Mouse (Mus musculus) left cerebral cortex, postnatal 25 days (tissue): ENCODE results near the gene Sptssb. TPM values are rescaled to one million over a fixed set of nuclear protein-coding genes. Genes with fewer than 3 reads are reported as not detected.
A peak's percentile ranks its signal among the peaks of the same experiment; 100 is the strongest.

Experiments used
- DNase-seq, 2 experiments: peaks; one replicate each; pipeline ENCODE4 v3.0.0; 2022; ENCODE audit warnings: low spot score in 2 of 2, mixed read lengths in 1 of 2
- intact Hi-C: fragments of 180-260 bp; cut with DNase I; formaldehyde crosslinking; loops from one replicate; pipeline ENCODE4 v1.15.1; 2025
- total RNA-seq, 2 experiments: library from RNA; stranded (reverse); gene quantifications; 2 replicates each; pipeline ENCODE4 v1.2.3; 2021

Gene Sptssb
- 1 to 10 TPM; 3.1 to 5.7 TPM for total RNA-seq

GRCm38 (mm10) chr3:69859858-69860588, at the start of gene Sptssb:
Gene Sptssb (minus strand): TSS chr3:69859940.
- DNase-seq: peak; percentile 31 to 59
- intact Hi-C loops: no loop called here

DNA sequence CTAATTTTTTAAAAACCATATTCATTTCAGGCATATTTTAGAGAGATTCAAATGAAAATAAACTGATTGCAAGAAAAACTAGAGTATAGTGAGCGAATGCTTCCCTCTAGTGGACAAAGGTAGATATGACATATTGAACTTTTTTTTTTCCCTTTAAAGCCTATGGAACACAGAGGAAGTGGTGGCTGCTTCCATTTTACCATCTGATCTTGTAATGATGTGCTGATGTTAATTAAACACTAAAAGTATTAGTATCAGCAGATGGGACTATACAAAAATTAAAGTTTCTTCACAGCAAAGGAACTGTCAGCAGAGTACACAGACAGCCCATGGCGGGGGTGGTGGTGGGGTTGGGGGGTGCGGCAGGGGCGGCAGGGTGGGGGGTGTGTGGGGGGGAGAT, 48.3 kb upstream of the Sptssb start:
- intact Hi-C loops: loop anchor here (10.0 kb wide), 1 partner anchor 673 kb away; no protein-coding TSS in a partner anchor
- DNase-seq: peak in 1 of 2 experiments; percentile 17

- intact Hi-C loops: loop anchor here (10.0 kb wide), 1 partner anchor 673 kb away; no protein-coding TSS in a partner anchor
- DNase-seq: no peak
These were observed 47.8 kb upstream of the Sptssb start for GRCm38 (mm10) chr3:69907564-69907963.

DNA sequence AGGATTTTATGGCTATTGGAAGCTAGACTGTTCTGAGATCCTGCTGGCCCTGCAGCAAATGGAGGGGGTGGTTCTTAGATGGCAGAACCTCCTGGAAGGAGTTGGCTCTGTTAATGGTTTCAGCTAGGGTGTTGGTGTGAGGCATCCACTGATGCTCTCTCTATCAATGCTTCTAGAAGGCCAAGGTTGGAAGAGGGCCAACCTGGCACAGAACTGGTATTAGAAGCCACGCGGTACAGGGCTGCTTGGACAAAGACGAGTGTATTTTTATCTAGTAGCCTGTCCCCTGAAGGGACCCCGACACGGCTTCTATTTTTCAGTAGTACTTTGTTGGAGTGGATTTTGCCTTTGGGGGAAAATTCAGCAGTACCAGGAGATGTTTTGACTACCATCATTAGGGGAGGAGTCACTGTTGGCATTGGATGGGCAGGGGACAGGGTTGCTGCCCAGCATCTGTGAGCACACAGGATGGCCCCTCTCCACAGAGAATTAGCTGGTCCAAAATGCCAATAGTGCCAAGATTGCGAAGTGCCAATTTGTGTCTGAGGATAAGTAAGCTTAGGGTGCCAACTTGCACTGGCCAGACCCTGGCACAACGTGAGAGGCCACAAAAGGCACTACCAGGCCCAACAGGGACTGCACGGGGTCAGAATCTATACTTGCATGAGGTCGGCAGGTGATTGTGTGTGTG, 43.2 kb upstream of the Sptssb start:
- DNase-seq: no peak
- intact Hi-C loops: loop anchor here (10.0 kb wide), 1 partner anchor 668 kb away; no protein-coding TSS in a partner anchor

DNA sequence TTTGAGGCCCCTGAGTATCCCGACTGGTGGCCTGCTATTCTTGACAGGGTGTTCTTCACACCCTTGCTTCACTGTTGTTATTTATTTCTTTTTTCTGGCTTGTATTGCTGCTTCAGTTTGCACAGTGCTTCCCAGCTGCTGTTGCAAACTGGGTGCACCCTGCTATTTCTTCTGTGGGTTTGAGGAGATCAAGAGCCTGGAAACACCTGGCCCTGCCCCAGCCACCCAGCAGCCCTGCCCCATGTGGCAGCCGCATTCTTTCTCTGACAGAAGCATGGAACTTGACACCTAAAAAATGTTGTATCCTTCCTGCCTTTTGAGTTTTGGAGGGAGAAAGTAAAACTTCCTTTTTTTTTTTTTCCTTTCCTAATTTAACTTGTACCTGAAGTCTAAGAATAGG, 42.6 kb upstream of the Sptssb start:
- intact Hi-C loops: loop anchor here (10.0 kb wide), 1 partner anchor 668 kb away; no protein-coding TSS in a partner anchor
- no peak for DNase-seq

DNA sequence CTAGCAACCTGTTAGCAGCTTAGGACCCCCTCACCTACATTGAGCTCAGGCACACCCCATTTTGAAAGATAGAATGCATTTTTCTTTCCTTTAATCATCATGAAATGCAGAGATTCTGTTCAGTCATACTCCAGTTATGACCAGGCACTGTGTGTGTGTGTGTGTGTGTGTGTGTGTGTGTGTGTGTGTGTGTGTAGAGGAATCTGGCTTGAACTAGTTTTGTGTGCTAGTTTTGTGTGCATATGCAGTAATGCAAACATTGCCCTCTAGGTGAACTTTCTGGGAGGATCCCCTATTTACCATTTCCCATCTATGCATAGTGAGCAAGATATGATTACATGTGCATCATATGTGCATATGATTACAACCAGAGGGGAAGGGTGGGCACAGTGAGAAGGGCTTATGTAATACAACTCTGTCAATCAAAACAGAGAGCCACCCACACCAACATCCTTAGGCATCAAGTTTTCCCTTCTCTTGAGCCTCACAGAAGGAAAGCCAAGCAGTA, 42.2 kb upstream of the Sptssb start:
- intact Hi-C loops: loop anchor here (10.0 kb wide), 1 partner anchor 667 kb away; no protein-coding TSS in a partner anchor
- DNase-seq: no peak

DNA sequence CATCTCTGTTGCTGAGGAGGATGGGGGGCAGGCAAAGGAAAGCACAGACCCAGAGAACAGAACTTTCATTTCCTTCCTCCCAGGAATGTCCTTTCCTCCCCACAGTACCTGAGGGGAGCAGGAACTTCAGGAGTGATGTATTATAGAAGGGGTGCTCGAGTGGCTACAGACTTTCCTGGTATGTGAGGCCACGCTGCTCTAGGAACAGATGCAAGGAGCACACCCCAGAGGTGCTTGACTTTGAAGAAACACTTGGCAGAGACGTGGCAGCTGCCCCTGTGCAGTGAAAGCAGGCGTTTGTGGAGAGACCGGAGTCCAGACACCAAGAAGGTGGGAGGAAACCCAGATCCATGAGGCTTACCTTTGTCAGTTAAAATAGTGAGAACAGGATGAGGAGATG, 40.6 kb upstream of the Sptssb start:
- intact Hi-C loops: loop anchor here (10.0 kb wide), 1 partner anchor 666 kb away; no protein-coding TSS in a partner anchor

DNA sequence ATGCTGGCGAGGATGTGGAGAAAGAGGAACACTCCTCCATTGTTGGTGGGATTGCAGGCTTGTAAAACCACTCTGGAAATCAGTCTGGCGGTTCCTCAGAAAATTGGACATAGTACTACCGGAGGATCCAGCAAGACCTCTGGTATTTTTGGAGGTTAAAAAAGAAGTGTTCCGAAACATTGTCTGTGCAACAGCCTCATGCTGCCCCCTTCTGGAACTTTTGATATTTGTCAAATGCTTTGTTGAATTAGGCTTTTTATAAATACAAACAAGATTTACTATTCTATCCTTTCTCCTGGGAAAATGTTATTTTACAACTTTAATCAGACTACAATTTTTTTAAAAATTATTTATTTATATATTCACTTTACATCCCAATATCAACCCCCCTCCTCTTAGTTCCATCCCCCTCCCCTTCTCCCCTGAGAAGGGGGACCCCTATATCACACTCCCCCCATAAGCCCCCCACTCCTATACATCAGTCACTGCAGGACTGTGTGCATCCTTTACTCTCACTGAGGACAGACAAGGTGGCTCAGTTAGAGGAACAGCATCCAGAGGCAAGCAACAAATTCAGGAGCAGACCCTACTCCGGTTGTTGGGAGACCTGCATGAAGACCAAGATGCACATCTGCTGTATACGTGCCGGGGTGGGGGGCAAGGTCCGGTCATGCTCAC, 38.3 kb upstream of the Sptssb start:
- intact Hi-C loops: loop anchor here (1.0 kb wide), 1 partner anchor 142 kb away; no protein-coding TSS in a partner anchor
- peak; percentile 41 to 65 for DNase-seq

More for the DNA sequence above, 40.6 kb upstream of the Sptssb start:
- no peak for DNase-seq

GRCm38 (mm10) chr3:69895516-69895915, 35.8 kb upstream of the Sptssb start:
- no peak for DNase-seq
- intact Hi-C loops: no loop called here

DNA sequence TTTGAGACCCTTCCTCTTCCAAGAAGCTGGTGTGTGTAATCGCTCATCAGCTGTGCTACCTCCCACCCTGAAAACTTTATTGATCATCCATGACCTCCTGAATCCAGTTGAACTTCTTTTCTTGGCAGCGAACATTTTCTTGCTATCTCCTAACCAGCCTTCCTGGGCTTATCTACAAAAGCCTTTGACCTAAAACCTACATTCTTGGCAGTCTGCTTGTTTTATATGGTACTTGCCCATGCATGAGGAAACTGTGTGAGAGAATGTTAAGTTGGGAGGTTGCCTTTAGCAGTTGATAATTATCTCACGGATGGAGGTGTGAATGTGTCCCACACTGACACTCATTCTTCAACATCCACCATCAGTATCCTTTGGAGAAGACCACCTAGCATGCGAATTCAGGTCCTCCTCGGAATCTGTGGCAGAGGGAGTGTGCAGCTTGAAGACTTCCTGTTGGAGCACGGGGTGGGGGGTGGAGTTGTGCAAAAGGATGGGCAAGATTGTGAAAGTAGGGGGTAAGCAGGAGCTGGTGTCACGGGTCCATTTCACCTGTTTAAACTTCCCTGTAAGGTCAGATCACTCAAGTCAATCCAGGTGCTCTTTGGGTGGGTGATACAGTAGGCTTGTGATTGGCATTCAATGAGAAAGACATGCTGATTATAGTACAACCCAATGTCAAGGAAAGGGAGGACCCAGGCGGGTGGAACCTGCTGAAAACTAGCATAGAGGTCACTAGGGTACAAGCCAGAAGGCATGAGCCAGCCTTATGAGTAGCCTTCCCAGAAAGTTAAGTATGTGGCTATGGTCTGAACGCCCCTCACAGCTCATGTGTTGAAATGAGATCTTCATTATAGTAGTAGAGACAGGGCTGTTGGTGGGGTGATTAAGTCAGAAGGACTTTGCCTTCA, 32.7 kb upstream of the Sptssb start:
- DNase-seq: no peak
- intact Hi-C loops: no loop called here

- DNase-seq: no peak
- intact Hi-C loops: no loop called here
These were observed 26.1 kb upstream of the Sptssb start for GRCm38 (mm10) chr3:69885866-69886265.

- DNase-seq: peak in 1 of 2 experiments; percentile 66
- intact Hi-C loops: no loop called here
These were observed 24.0 kb upstream of the Sptssb start for GRCm38 (mm10) chr3:69883710-69884109.

- intact Hi-C loops: no loop called here
These were observed 17.8 kb upstream of the Sptssb start for GRCm38 (mm10) chr3:69877538-69877937.

DNA sequence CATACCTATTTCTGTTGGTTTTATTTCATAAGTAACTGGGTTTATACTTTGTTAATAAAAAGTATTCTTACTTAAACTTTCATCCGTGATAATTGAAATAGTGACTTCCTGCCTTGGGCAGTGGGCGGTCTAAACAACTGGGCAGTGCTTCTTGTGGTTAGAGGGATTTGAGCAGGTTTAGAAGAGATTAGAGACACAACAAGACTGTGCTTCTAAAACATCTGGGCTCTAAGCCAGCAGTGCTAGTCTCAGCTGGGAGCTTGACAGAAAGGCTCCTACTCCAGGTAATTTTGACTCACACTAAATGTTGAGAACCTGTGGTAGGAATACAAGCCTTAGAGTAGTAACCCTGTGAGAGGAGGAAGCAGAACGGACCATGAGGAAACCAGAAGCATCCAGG, 15.0 kb upstream of the Sptssb start:
- intact Hi-C loops: no loop called here
- DNase-seq: no peak

More at GRCm38 (mm10) chr3:69877538-69877937, 17.8 kb upstream of the Sptssb start:
- peak in 1 of 2 experiments; percentile 50 for DNase-seq

DNA sequence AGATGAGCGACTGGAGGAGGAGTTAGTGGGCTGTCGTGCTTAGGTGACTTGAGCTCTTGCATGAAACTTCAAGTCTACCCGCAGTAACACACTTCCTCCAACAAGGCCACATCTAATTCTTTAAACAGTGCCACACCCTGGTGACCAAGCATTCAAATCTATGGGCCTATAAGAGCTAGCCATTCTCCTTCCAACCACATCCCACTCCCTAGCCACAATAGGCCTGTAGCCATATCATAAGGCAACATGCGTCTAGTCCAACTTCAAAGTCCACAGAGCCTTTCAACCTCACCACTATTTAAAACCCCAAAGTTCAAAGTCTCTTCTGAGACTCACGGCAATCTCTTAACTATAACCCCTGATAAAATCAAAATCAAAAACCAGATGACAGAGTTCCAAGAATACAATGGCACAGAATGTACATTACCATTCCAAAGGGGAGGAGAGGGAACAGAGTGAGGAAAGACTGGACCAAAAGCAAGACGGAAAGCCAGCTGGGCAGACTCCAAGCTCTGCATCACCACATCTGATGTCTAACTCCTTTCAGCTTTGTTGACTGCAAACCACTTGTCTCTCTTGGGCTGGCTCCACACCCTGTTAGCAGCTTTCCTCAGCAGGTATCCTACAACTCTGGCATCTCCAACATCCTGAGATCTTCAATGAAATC, 13.1 kb upstream of the Sptssb start:
- intact Hi-C loops: no loop called here
- DNase-seq: no peak

DNA sequence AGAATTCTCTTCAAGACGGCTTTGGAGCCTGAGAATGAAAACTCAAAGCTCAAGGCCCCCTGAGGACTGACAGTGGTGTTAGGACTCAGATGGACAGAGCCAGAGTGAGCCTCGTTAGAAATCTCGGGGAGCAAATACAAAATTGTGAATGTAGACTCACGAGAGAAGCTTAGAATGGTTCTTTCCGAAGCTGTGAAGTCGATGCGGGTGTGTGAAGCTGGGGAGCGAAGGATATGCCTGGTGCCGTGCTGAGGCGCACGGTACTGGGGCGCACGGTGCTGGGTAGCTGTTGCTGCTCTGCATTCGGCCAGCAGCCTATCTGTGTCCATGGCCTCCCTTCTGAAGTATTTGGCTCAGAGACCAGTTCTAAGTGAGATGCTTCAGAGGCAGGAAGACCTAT, 11.4 kb upstream of the Sptssb start:
- intact Hi-C loops: no loop called here
- no peak for DNase-seq

DNA sequence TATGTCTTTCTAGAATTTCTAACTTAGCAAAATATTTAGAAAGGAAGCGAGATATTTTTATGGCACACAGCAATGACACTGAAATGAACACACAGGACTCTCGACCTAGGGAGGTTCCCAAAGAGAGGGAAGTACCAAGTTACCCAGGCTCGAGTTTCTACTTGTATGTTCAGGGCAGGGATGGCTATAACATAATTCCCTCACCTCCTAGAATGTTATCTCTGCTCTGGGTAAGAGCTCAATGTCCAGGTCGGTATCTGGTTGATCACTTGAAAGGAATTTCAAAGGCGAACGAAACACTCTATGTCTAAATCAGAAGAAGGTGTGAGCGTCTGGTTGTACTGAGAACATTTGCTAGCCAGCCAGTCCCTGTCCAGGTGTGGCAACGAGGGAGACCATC, 10.0 kb upstream of the Sptssb start:
- no peak for DNase-seq
- intact Hi-C loops: no loop called here

- no peak for DNase-seq
- intact Hi-C loops: no loop called here
These were observed 2.2 kb upstream of the Sptssb start for GRCm38 (mm10) chr3:69861789-69862395.
